Mouse (Mus musculus) heart, embryonic 10.5 days (tissue): ENCODE results near the gene Vmn1r142. TPM values are rescaled to one million over a fixed set of nuclear protein-coding genes. Genes with fewer than 3 reads are reported as not detected.
"Not testable (repeated sequence)": the region's sequence is repeated elsewhere in the genome, so short reads cannot be mapped to it uniquely, and the experiment has no call there.

Experiments
- DNase-seq: peaks from one replicate; pipeline ENCODE4 v3.0.0-alpha.2; 2017; ENCODE audit warnings: low spot score
- H3K27ac ChIP-seq: fragments of 300-500 bp; sonication (generic); 2 replicates; pipeline ENCODE4 v1.5.1; 2016; ENCODE audit warnings: mild to moderate bottlenecking
- H3K27me3 ChIP-seq: fragments of 300-500 bp; sonication (generic); 2 replicates; pipeline ENCODE4 v1.6.1; 2016; ENCODE audit warnings: mild to moderate bottlenecking; ENCODE audit not compliant: poor library complexity, insufficient read depth, severe bottlenecking
- H3K36me3 ChIP-seq: fragments of 300-500 bp; sonication (generic); 2 replicates; pipeline ENCODE4 v1.6.1; 2016; ENCODE audit warnings: mild to moderate bottlenecking, moderate library complexity
- H3K4me1 ChIP-seq: fragments of 300-500 bp; sonication (generic); 2 replicates; pipeline ENCODE4 v1.6.1; 2016; ENCODE audit warnings: mild to moderate bottlenecking
- H3K4me3 ChIP-seq: fragments of 300-500 bp; sonication (generic); 2 replicates; pipeline ENCODE4 v1.5.1; 2016; ENCODE audit warnings: mild to moderate bottlenecking, moderate library complexity
- H3K9me3 ChIP-seq: fragments of 300-500 bp; sonication (generic); 2 replicates; pipeline ENCODE4 v1.6.1; 2016; ENCODE audit warnings: mild to moderate bottlenecking, moderate library complexity
- WGBS: fragments of 180-500 bp; shearing (Covaris S2); methylation state at CpG from one replicate; pipeline ENCODE4 v1.1.7; 2016; 5-methylcytosine and 5-hydroxymethylcytosine counted together
- polyA plus RNA-seq: library from polyadenylated mRNA; unstranded; fragments of >200 nt; fragmentation: Nextera tagmentation; extraction: Ambion mirVana; gene quantifications from 2 replicates; pipeline ENCODE4 v1.2.1, GENCODE M21; 2016

Vmn1r142 gene
- polyA plus RNA-seq, result not detected in 2 replicates

DNA sequence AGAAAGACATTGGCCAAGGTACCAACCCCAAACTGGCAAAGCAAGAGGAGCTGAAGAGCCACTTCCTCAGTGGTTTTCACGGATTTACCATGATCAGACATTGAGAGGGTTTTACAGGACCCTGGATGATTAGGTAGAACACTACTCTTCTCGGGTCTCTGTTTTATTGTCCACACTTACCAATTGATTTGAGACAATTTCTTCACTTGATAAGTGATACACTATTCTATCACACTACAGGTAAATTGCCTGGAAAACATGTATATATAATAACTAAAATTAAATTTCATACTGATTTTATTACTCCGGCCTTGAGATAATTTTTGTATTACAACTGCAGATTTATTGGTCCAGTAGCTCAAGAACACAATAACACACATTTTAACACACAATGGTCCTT is at the start of gene Vmn1r142:
Gene Vmn1r142 (minus strand): TSS at position 101 of the 400 bp plus-strand sequence.
- not testable (repeated sequence) for H3K27me3 ChIP-seq, H3K4me3 ChIP-seq, H3K27ac ChIP-seq, DNase-seq, H3K4me1 ChIP-seq, H3K9me3 ChIP-seq, H3K36me3 ChIP-seq
- no CpG with 5 or more reads among the region's 3 CpGs for WGBS

DNA sequence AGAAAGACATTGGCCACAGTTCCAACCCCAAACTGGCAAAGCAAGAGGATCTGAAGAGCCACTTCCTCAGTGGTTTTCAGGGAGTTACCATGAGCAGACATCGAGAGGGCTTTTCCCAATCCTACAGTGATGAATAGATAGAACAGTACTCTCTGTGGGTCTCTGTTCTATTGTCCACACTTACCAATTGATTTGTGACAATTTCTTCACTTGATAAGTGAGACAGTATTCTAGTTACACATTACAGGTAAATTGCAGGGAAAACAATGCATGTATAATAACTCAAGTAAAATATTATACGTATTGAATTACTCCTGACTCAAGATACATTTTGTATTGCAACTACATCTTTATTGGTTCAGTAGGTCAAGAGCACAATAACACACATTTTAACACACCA is 37.3 kb upstream of the Vmn1r142 start, which contains the start of gene Gm8653:
Gene Gm8653 (minus strand): TSS at position 101 of the 400 bp plus-strand sequence.
- WGBS, result no CpG with 5 or more reads among the region's 2 CpGs
- not testable (repeated sequence) for H3K27ac ChIP-seq, H3K36me3 ChIP-seq, H3K4me1 ChIP-seq, H3K27me3 ChIP-seq, H3K4me3 ChIP-seq, DNase-seq, H3K9me3 ChIP-seq

DNA sequence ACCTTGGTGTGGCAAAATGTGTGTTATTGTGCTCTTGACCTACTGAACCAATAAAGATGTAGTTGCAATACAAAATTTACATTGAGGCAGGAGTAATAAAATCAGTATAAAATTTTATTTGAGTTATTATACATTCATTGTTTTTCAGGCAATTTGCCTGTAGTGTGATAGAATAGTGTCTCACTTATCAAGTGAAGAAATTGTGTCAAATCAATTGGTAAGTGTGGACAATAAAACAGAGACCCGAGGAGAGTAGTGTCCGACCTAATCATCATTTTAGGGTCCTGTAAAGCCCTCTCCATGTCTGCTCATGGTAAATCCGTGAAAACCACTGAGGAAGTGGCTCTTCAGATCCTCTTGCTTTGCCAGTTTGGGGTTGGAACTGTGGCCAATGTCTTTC is 25.2 kb upstream of the Vmn1r142 start, which contains the start of gene Vmn1r143:
Gene Vmn1r143 (plus strand): TSS at position 301 of the 400 bp plus-strand sequence.
- not testable (repeated sequence) for H3K27me3 ChIP-seq, DNase-seq, H3K4me1 ChIP-seq, H3K4me3 ChIP-seq, H3K36me3 ChIP-seq, H3K27ac ChIP-seq, H3K9me3 ChIP-seq
- no CpG with 5 or more reads among the region's 3 CpGs for WGBS

DNA sequence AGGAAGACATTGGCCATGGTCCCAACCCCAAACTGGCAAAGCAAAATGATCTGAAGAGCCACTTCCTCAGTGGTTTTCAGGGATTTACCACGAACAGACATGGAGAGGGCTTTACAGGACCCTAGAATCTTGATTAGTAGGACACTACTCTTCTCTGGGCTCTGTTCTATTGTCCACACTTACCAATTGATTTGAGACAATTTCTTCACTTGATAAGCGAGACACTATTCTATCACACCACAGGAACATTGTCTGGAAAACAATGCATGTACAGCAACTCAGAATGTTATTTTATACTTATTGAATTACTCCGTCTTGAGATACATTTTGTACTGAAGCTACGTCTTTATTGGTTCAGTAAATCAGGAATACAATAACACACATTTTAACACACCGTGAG is 29.2 kb downstream of the Vmn1r142 start, which contains the start of gene Gm10666:
Gene Gm10666 (minus strand): TSS at position 101 of the 400 bp plus-strand sequence.
- no CpG with 5 or more reads among the region's 5 CpGs for WGBS
- not testable (repeated sequence) for H3K9me3 ChIP-seq, H3K36me3 ChIP-seq, H3K27me3 ChIP-seq, H3K4me1 ChIP-seq, H3K4me3 ChIP-seq, DNase-seq, H3K27ac ChIP-seq

DNA sequence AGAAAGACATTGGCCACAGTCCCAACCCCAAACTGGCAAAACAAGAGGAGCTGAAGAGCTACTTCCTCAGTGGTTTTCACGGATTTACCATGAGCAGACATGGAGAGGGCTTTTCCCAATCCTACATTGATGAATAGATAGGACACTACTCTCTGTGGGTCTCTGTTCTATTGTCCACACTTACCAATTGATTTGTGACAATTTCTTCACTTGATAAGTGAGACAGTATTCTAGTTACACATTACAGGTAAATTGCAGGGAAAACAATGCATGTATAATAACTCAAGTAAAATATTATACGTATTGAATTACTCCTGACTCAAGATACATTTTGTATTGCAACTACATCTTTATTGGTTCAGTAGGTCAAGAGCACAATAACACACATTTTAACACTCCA is 45.7 kb downstream of the Vmn1r142 start, which contains the start of gene Gm16451:
Gene Gm16451 (minus strand): TSS at position 101 of the 400 bp plus-strand sequence.
- not testable (repeated sequence) for H3K27ac ChIP-seq, H3K27me3 ChIP-seq, H3K36me3 ChIP-seq, DNase-seq, H3K9me3 ChIP-seq, H3K4me3 ChIP-seq, H3K4me1 ChIP-seq
- no CpG with 5 or more reads among the region's 2 CpGs for WGBS

Other genes with a start within 250 kb of the Vmn1r142 start
- gene Gm5891, start 242.7 kb downstream of the Vmn1r142 start, polyA plus RNA-seq, result not detected in 2 replicates
- gene Vmn1r137, start 169.4 kb downstream of the Vmn1r142 start, polyA plus RNA-seq, result not detected in 2 replicates
- gene Vmn1r138, start 135.1 kb downstream of the Vmn1r142 start, polyA plus RNA-seq, result not detected in 2 replicates
- not detected in 2 replicates for gene Gm6176, start 107.7 kb downstream of the Vmn1r142 start, polyA plus RNA-seq
- not detected in 2 replicates for gene Vmn1r139, start 95.0 kb downstream of the Vmn1r142 start, polyA plus RNA-seq
- not detected in 2 replicates for gene Gm16451, start 45.8 kb downstream of the Vmn1r142 start, polyA plus RNA-seq
- not detected in 2 replicates for gene Gm10666, start 29.3 kb downstream of the Vmn1r142 start, polyA plus RNA-seq
- not detected in 2 replicates for gene Vmn1r143, start 25.3 kb upstream of the Vmn1r142 start, polyA plus RNA-seq
- not detected in 2 replicates for gene Gm8653, start 37.2 kb upstream of the Vmn1r142 start, polyA plus RNA-seq
- not detected in 2 replicates for gene Gm8453, start 65.4 kb upstream of the Vmn1r142 start, polyA plus RNA-seq
- gene Gm4187, start 165.7 kb upstream of the Vmn1r142 start, polyA plus RNA-seq, result not detected in 2 replicates
- not detected in 2 replicates for gene Gm8660, start 207.0 kb upstream of the Vmn1r142 start, polyA plus RNA-seq
- not detected in 2 replicates for gene Vmn1r148, start 249.5 kb upstream of the Vmn1r142 start, polyA plus RNA-seq